Mouse (Mus musculus) bone marrow, adult 2 months (tissue): Measurements from ENCODE around the gene Mpl.

Source experiments
- CTCF ChIP-seq: fragments of 200-500 bp; IDR thresholded peaks from 2 replicates; pipeline ENCODE4 v1.5.1; 2011; ENCODE audit warnings: low read length, control low read depth; ENCODE audit not compliant: control insufficient read depth, insufficient read depth
- POLR2A ChIP-seq: fragments of 200-500 bp; IDR thresholded peaks from 2 replicates; pipeline ENCODE4 v1.6.1; 2011; ENCODE audit warnings: low read depth, mild to moderate bottlenecking, control low read depth, low read length, borderline replicate concordance; ENCODE audit not compliant: control insufficient read depth

DNA sequence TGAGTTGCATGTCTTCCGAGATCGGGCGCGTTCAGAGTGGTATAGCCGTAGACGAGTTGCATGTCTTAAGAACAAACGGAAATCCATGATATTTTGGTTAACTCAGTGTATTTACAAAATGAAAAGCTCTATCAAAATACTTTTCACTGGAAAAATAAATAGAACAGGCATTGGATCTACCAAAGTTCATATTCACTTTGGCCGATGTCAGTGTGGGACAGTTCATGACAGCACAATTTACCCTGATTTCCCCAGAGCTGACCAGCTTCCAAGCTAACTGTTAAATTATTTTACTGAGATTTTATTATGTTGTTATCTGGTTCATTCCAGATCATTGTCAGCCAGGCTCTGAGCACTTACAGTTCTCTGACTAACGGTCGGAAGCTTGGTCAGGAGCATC, 33.1 kb upstream of the Mpl start:
- TF ChIP-seq CTCF: no peak
- TF ChIP-seq POLR2A: no peak
